Mouse (Mus musculus): ENCODE measurements around the gene Kctd7. TPM values are rescaled to one million over a fixed set of nuclear protein-coding genes. Genes with fewer than 3 reads are reported as not detected.

The Kctd7 gene
- polyA plus RNA-seq, 1 experiment: 5.5 TPM

DNA sequence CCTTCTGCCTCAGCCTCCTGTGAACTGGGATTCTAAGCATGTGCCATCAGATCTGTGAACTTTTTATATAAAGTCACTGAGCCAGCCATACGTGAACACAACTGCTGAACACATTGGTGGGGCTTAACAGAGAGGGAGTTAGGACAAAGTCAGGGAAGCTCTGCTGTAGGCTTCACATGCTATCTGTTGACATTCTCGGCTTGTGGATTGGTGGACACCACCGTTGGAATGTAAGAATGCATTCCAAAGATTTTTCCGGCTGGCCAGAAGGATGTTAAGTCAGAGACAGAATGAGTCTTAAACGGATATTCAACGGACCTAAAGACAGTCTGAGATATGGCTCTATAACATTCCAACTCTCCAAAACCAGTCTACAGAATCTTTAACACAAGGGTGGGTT, 24.4 kb downstream of the Kctd7 start:
- TF ChIP-seq GATA1 (IDR thresholded peaks at IDR 0.05; ENCODE audit: borderline replicate concordance, low read length) (no peak), FLI1 (IDR thresholded peaks at IDR 0.05; ENCODE audit: low read length) (no peak)
- Histone ChIP-seq H3K4me1 (peaks cover 41% of the 10 kb centered on the region), H3K4me3 (replicated peaks) (no peak overlapping the region), H3K27me3 (replicated peaks) (no peaks in the 10 kb centered on the region), H3K36me3 (replicated peaks; ENCODE audit: low read length) (peaks cover 4% of the 10 kb centered on the region), H3K9me3 (no peaks in the 10 kb centered on the region)

DNA sequence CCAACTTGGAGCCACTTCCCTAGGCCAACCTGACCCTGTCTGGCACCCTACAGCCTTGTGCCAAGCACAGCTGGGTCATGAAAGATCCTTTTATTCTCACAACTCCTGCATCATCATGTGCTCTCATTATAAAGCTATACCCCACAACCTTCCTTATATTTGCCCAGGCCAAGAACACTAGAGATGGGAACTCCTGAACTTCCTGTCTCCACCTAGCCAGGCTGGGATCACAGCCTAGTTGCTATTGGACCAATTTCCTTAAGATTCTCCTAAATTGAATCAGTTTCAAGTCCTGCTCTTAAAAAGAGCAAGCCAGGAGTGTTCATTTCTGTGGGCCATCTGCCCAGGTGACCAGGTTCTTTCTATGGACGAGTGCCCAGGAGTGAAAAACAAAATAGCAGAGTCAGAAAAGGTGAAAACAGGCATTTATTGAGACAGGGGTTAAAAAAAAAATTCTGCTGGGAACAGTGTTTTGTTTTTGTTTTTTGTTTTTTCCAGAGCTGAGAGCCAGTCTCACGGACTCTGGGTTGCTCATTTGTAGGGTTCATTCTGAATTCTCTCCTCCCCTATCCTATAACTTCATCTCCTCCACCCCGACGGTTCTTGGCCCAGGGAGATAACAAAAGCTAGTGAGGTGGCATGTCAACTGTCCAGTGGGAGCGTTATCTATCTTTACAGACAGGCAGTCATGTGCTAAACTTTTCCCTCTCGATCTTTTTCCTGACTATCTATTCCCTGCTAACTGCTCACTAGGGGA, 26.2 kb downstream of the Kctd7 start:
- H3K36me3 ChIP-seq (replicated peaks; ENCODE audit: low read length): peaks cover 15% of the 10 kb centered on the region
- peak overlapping the region; percentile 94 for H3K4me3 ChIP-seq (replicated peaks)
- no peaks in the 10 kb centered on the region for H3K27me3 ChIP-seq (replicated peaks)
- H3K4me1 ChIP-seq: peaks cover 58% of the 10 kb centered on the region
- no peaks in the 10 kb centered on the region for H3K9me3 ChIP-seq
- no peak for TF ChIP-seq FLI1 (IDR thresholded peaks at IDR 0.05; ENCODE audit: low read length)
- peak; percentile 52; the same call in 1 of the 3 replicates for TF ChIP-seq GATA1 (IDR thresholded peaks at IDR 0.05; ENCODE audit: borderline replicate concordance, low read length)

DNA sequence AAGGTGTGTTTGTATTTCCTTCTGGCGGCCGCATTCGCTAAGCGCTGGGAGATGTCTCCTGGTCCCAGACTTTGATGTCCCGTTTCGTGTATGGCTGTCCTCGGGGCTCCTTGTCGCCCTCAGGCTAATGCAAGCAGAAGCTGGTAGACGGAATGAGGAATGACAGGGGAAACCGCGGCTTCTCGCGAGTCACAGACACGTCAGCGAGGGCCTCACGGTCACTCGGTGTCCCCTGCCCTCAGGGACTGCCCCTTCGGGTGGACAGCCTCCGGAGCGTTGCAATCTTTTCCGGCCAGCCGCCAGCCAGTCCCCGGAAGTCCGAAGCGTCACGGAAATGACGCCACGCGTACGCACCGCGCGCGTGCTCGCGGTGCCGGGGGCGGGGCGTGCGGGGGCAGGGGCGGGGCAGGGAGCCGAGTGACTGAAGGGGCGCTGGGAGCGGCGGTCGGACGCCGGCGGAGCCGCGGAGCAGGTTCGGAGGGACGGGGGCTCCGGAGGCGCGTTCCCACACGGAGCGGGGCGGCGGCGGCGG, 26.8 kb downstream of the Kctd7 start, which contains the start of gene Rabgef1:
TSS of gene Rabgef1 (plus strand) at position 376 of the 532 bp plus-strand sequence.
- H3K27me3 ChIP-seq (replicated peaks): no peaks in the 10 kb centered on the region
- peaks cover 65% of the 10 kb centered on the region for H3K4me1 ChIP-seq
- no peaks in the 10 kb centered on the region for H3K9me3 ChIP-seq
- TF ChIP-seq GATA1 (IDR thresholded peaks at IDR 0.05; ENCODE audit: borderline replicate concordance, low read length) (no peak; the same call in 2 of the 3 replicates), FLI1 (IDR thresholded peaks at IDR 0.05; ENCODE audit: low read length) (peak; percentile 61; the same call in 1 of the 2 replicates)
- H3K4me3 ChIP-seq (replicated peaks): peak within 1 kb of the TSS; percentile 94
- H3K36me3 ChIP-seq (replicated peaks; ENCODE audit: low read length): peaks cover 21% of the 10 kb centered on the region

DNA sequence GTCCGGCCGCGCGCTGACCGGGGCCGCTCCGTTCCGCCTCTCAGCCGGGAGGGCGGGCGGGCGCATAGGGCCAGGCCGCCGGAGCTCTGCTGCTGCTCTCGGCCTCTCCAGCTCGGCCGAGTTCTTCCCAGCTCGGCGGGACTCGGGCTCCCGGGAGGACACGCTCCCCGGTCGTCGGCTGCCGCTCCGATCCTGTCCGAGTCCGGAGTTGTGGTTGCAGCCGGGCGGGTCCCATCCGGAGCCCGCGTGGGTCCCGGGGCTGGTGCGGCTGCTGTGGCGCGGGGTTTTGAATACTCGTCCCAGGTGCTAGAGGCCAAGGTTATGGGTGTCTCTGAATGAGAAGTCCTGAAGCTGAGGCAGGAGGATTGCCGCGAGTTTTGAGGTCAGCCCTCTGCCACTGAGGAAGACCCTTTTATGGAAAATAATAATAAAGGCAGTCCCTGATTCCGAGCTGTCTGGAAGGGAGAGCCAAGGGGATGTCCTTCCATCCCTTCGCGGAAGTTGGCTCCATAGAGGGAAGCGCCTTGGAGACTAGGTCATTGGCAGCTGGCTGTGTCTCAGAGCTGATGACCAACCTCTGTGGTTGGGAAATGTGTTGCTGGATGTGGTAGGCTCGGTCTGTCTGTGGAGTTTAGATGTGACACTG, 27.4 kb downstream of the Kctd7 start:
- H3K9me3 ChIP-seq: no peaks in the 10 kb centered on the region
- TF ChIP-seq FLI1 (IDR thresholded peaks at IDR 0.05; ENCODE audit: low read length): no peak
- no peak for TF ChIP-seq GATA1 (IDR thresholded peaks at IDR 0.05; ENCODE audit: borderline replicate concordance, low read length)
- H3K4me3 ChIP-seq (replicated peaks): peak overlapping the region; percentile 94
- H3K4me1 ChIP-seq: peaks cover 68% of the 10 kb centered on the region
- peaks cover 22% of the 10 kb centered on the region for H3K36me3 ChIP-seq (replicated peaks; ENCODE audit: low read length)
- no peaks in the 10 kb centered on the region for H3K27me3 ChIP-seq (replicated peaks)

DNA sequence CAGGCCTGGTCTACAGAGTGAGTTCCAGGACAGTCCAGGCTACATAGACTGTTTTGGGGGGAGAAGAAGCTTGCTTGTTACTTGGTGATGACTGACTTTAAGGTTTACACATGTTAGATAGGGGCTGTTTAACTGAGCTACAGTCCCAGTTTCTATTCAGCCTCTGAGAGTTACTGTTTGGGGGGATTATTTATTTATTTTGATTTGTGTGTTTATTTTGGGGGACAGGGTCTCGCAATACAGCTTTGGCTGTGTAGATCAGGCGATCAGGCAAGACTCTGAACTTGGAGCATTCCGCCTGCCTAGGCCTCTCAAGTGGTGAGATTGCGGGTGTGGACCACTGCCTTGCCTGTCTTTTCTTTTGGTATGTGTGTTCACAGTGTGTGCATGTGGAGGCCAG, 28.4 kb downstream of the Kctd7 start:
- no peak for TF ChIP-seq GATA1 (IDR thresholded peaks at IDR 0.05; ENCODE audit: borderline replicate concordance, low read length)
- TF ChIP-seq FLI1 (IDR thresholded peaks at IDR 0.05; ENCODE audit: low read length): no peak
- Histone ChIP-seq H3K4me3 (replicated peaks) (peak overlapping the region; percentile 94), H3K4me1 (peaks cover 75% of the 10 kb centered on the region)

DNA sequence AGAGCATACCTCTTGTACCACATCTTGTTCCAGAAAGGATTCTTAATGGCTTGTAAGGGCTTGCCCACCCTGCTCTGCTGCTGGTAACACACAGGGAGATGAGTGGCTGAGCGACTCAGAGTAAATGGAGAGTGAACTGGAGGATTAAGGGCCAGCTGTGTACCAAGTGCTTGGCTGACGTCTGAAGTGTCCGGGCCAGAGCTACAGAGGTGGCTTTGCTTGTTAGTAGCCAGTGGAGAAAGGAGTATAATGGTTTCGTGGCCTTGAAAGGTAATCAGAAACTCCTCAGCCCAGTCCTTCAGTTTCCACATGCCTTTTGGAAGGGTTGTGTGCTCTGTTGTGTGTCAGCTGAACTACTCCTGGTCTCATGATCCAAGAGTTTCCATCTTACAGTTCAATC, 33.2 kb downstream of the Kctd7 start:
- TF ChIP-seq FLI1 (IDR thresholded peaks at IDR 0.05; ENCODE audit: low read length) (no peak), GATA1 (IDR thresholded peaks at IDR 0.05; ENCODE audit: borderline replicate concordance, low read length) (no peak)
- Histone ChIP-seq H3K4me3 (replicated peaks) (peak overlapping the region; percentile 46), H3K36me3 (replicated peaks; ENCODE audit: low read length) (peaks cover 46% of the 10 kb centered on the region), H3K9me3 (no peaks in the 10 kb centered on the region), H3K4me1 (peaks cover 91% of the 10 kb centered on the region), H3K27me3 (replicated peaks) (no peaks in the 10 kb centered on the region)

More for the DNA sequence above, 28.4 kb downstream of the Kctd7 start:
- H3K36me3 ChIP-seq (replicated peaks; ENCODE audit: low read length): peaks cover 26% of the 10 kb centered on the region
- no peaks in the 10 kb centered on the region for H3K27me3 ChIP-seq (replicated peaks)
- no peaks in the 10 kb centered on the region for H3K9me3 ChIP-seq

DNA sequence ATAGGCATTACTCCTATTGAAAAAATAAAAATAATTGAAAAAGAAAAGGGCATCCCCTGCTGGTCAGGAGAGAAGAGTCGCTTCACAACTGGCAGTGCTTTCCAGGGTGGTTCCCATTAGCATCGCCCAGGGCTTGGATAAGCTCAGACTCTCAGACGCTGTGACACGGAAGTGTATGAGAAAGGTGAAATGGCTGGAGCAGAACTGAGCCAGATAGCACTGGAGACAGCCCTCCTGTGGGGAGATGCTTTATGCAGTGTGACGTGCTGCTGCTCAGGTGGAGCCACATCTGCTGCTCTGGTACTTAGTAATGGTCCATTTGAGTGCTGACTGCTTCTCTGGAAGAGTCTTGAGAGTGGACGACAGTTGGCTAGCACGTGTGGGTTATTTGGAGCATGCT, 35.7 kb downstream of the Kctd7 start:
- TF ChIP-seq FLI1 (IDR thresholded peaks at IDR 0.05; ENCODE audit: low read length): no peak
- TF ChIP-seq GATA1 (IDR thresholded peaks at IDR 0.05; ENCODE audit: borderline replicate concordance, low read length): no peak
- Histone ChIP-seq H3K27me3 (replicated peaks) (no peaks in the 10 kb centered on the region), H3K4me3 (replicated peaks) (no peak overlapping the region), H3K9me3 (no peaks in the 10 kb centered on the region), H3K36me3 (replicated peaks; ENCODE audit: low read length) (peaks cover 60% of the 10 kb centered on the region), H3K4me1 (peaks cover 89% of the 10 kb centered on the region)

DNA sequence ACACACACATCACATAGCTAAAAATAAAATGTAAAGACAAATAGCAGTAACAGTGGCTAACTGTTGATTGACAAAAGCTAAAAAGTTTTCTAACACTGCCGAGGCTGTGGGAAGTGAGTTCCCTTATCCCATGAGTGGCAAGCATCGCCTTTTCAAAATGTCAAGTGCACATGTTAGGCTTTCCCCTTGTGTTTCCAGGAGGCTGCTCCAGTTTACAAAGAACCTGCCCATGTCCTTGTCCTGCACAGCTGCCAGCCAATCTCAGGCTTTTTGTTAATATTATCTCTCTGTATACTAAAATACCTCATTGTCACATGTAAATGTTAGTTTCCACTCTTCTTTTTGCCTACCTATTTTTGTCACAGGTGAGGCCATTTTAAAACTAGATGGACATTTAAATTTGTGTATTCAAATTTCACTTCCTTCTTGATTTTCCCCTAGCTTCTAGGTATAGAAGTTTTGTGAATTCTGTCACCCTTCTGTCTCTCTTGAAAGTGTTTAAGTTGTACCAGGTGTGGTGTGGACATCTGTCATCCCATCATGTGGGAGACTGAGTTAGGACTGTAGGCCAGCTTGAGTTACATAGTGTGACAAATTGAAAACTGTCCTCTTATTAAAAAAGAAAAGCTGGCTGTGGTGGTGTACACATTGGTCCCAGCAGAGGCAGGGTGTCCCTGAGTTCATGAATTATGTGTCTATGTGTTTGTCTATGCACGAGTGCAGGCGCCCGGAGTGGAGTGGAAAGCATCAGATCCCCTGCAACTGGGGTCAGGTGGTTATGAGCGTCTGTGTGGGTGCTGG, 37.3 kb downstream of the Kctd7 start:
- H3K4me1 ChIP-seq: peaks cover 92% of the 10 kb centered on the region
- peaks cover 60% of the 10 kb centered on the region for H3K36me3 ChIP-seq (replicated peaks; ENCODE audit: low read length)
- TF ChIP-seq FLI1 (IDR thresholded peaks at IDR 0.05; ENCODE audit: low read length): no peak
- TF ChIP-seq GATA1 (IDR thresholded peaks at IDR 0.05; ENCODE audit: borderline replicate concordance, low read length): no peak

DNA sequence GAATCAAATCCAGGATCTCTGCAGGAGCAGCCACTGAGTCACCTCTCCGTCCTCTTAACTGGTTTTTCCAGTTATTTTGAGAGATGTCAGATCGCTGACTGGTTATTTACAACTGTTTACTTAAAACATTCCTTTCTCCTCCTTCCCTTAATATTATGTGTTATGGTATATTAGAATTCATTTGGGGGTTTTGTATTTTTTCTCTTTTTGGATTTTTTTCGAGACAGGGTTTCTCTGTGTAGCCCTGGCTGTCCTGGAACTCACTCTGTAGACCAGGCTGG, 37.8 kb downstream of the Kctd7 start:
- Histone ChIP-seq H3K36me3 (replicated peaks; ENCODE audit: low read length) (peaks cover 66% of the 10 kb centered on the region), H3K4me1 (peaks cover 91% of the 10 kb centered on the region), H3K4me3 (replicated peaks) (peak overlapping the region; percentile 50), H3K27me3 (replicated peaks) (no peaks in the 10 kb centered on the region), H3K9me3 (no peaks in the 10 kb centered on the region)
- no peak for TF ChIP-seq GATA1 (IDR thresholded peaks at IDR 0.05; ENCODE audit: borderline replicate concordance, low read length)
- no peak for TF ChIP-seq FLI1 (IDR thresholded peaks at IDR 0.05; ENCODE audit: low read length)

More for the DNA sequence above, 37.3 kb downstream of the Kctd7 start:
- Histone ChIP-seq H3K9me3 (no peaks in the 10 kb centered on the region), H3K27me3 (replicated peaks) (no peaks in the 10 kb centered on the region), H3K4me3 (replicated peaks) (peak overlapping the region; percentile 50)
